Mouse (Mus musculus) limb, embryonic 15.5 days (tissue): ENCODE measurements around the gene Chrdl2. TPM values are rescaled to one million over a fixed set of nuclear protein-coding genes. Genes with fewer than 3 reads are reported as not detected.
A peak's percentile ranks its signal among the peaks of the same experiment; 100 is the strongest.
"Not testable (repeated sequence)": the region's sequence is repeated elsewhere in the genome, so short reads cannot be mapped to it uniquely, and the experiment has no call there.

Experiments
- ATAC-seq: fragments of 200-750 bp; cut with Nextera tagmentation; 2 replicates; pipeline ENCODE4 v1.8.0; 2017; ENCODE audit warnings: low read depth, moderate TSS enrichment; ENCODE audit not compliant: insufficient number of reproducible peaks, low FRiP score, low TSS enrichment
- H3K27ac ChIP-seq: fragments of 300-500 bp; sonication (generic); 2 replicates; pipeline ENCODE4 v1.5.1; 2015; ENCODE audit warnings: moderate library complexity, mild to moderate bottlenecking, inconsistent platforms
- H3K27me3 ChIP-seq: fragments of 300-500 bp; sonication (generic); 2 replicates; pipeline ENCODE4 v1.6.1; 2015; ENCODE audit warnings: inconsistent platforms
- H3K36me3 ChIP-seq: fragments of 300-500 bp; sonication (generic); 2 replicates; pipeline ENCODE4 v1.6.1; 2015; ENCODE audit warnings: inconsistent platforms
- H3K4me1 ChIP-seq: fragments of 300-500 bp; sonication (generic); 2 replicates; pipeline ENCODE4 v1.6.1; 2015; ENCODE audit warnings: inconsistent platforms
- H3K4me2 ChIP-seq: fragments of 300-500 bp; sonication (generic); 2 replicates; pipeline ENCODE4 v1.6.1; 2015; ENCODE audit warnings: mild to moderate bottlenecking, inconsistent platforms
- H3K4me3 ChIP-seq: fragments of 300-500 bp; sonication (generic); 2 replicates; pipeline ENCODE4 v1.5.1; 2015; ENCODE audit warnings: mild to moderate bottlenecking, inconsistent platforms
- H3K9ac ChIP-seq: fragments of 300-500 bp; sonication (generic); 2 replicates; pipeline ENCODE4 v1.6.1; 2015; ENCODE audit warnings: inconsistent platforms
- H3K9me3 ChIP-seq: fragments of 300-500 bp; sonication (generic); 2 replicates; pipeline ENCODE4 v1.6.1; 2016; ENCODE audit warnings: inconsistent platforms
- WGBS: fragments of 180-500 bp; shearing (Covaris S2); methylation state at CpG from one replicate; pipeline ENCODE4 v1.1.7; 2015; 5-methylcytosine and 5-hydroxymethylcytosine counted together
- polyA plus RNA-seq: library from polyadenylated mRNA; unstranded; fragments of >200 nt; fragmentation: Nextera tagmentation; extraction: Ambion mirVana; gene quantifications from 2 replicates; pipeline ENCODE4 v1.2.1, GENCODE M21; 2015

Chrdl2 gene
- 1.3 and 1.8 TPM in 2 replicates for polyA plus RNA-seq

- H3K27ac ChIP-seq = no peak within 1 kb of the TSS
- peak within 1 kb of the TSS; percentile 41; the same call in 1 of the 2 replicates for H3K9ac ChIP-seq
- H3K36me3 ChIP-seq = no peaks in the 10 kb centered on the region
- H3K4me2 ChIP-seq = peak within 1 kb of the TSS; percentile 98
- H3K4me1 ChIP-seq = peaks cover 16% of the 10 kb centered on the region; the same call in 1 of the 2 replicates
- peaks cover 68% of the 10 kb centered on the region for H3K27me3 ChIP-seq
- no peaks in the 10 kb centered on the region for H3K9me3 ChIP-seq
- no peak for ATAC-seq
- H3K4me3 ChIP-seq = peak within 1 kb of the TSS; percentile 48
- under 1% methylated on average over 29 of the region's 44 CpGs for WGBS
Measured at GRCm38 (mm10) chr7:100005790-100006189, at the start of gene Chrdl2. TSS of gene Chrdl2 (plus strand) at chr7:100006172.

DNA sequence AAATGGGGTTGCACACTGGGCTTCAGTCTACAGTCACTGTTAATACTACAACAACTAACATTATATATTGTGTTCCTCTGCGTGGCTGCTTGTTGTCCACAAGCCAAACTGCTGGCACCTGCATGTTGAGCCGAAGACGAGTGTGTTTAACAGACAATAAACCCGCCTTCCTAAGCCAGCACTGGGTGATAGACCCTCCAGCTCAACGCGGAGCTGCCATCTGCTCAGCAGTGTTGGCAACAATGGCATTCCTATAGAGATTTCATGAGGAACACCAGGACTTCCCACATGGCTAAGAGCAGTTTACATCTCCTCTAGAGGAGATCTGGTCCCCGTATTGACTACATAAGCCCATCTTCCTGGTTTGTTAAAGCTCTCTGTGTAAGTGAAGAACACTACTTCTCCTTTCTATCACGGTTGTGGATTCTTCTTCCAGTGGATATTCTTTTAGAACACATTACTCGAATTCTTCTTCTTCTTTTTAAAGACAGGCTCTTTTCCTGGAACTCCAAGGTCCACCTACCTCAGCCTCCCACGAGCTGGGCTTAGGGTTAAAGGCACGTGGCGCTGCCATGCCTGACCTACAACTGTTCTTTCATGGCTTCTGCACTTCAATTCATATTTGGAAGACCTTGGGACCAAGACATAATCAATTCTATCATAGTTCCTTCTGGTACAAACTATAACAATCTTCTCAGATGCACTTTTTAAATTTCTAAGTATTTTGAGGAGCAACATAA is 48.6 kb upstream of the Chrdl2 start:
- ATAC-seq = no peak
- H3K4me1 ChIP-seq = peaks cover 9% of the 10 kb centered on the region; the same call in 1 of the 2 replicates
- 73% methylated on average over 12 of the region's 12 CpGs for WGBS
- H3K4me2 ChIP-seq = no peak overlapping the region
- no peaks in the 10 kb centered on the region for H3K9me3 ChIP-seq
- H3K4me3 ChIP-seq = no peak overlapping the region
- no peak overlapping the region for H3K9ac ChIP-seq
- no peak overlapping the region for H3K27ac ChIP-seq
- no peaks in the 10 kb centered on the region for H3K36me3 ChIP-seq
- no peaks in the 10 kb centered on the region for H3K27me3 ChIP-seq

GRCm38 (mm10) chr7:99960571-99960970 is 45.4 kb upstream of the Chrdl2 start:
- not testable (repeated sequence) for ATAC-seq

DNA sequence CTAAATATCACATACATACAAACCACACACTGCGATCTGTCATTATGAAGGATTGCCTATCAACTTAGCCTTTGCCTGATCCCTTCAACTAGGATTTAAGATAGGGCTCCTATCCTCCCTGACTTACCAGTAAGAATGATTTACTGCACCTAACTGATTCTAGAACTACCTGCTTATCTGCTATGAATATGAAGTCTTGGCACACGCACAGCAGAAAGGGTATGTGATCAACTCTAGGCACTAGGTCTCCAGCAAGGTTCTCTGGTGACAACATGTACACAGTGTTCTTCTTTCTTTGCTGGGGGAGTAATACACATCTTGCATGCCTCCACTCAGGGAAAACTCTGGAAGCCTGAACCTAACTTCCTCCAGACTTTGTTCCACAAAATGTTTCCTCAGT is 44.5 kb upstream of the Chrdl2 start:
- Histone ChIP-seq H3K9me3 (no peaks in the 10 kb centered on the region), H3K9ac (no peak overlapping the region), H3K36me3 (no peaks in the 10 kb centered on the region), H3K4me1 (peaks cover 30% of the 10 kb centered on the region), H3K27me3 (no peaks in the 10 kb centered on the region), H3K27ac (no peak overlapping the region), H3K4me2 (no peak overlapping the region), H3K4me3 (no peak overlapping the region)
- ATAC-seq = no peak
- WGBS = 84% methylated on average over 2 of the region's 2 CpGs

More at GRCm38 (mm10) chr7:99960571-99960970, 45.4 kb upstream of the Chrdl2 start:
- H3K9me3 ChIP-seq, H3K4me2 ChIP-seq, H3K9ac ChIP-seq, H3K27ac ChIP-seq, H3K36me3 ChIP-seq, H3K27me3 ChIP-seq, H3K4me3 ChIP-seq: not testable (repeated sequence)
- WGBS = 75% methylated on average over 2 of the region's 2 CpGs
- H3K4me1 ChIP-seq = peaks cover 22% of the 10 kb centered on the region

- no peak overlapping the region for H3K9ac ChIP-seq
- no peak for ATAC-seq
- no peak overlapping the region for H3K4me2 ChIP-seq
- WGBS = 50% methylated on average over 8 of the region's 8 CpGs
- H3K36me3 ChIP-seq = no peaks in the 10 kb centered on the region
- H3K27me3 ChIP-seq = no peaks in the 10 kb centered on the region
- no peak overlapping the region for H3K27ac ChIP-seq
- H3K9me3 ChIP-seq = no peaks in the 10 kb centered on the region
- no peak overlapping the region; the same call in 1 of the 2 replicates for H3K4me3 ChIP-seq
- H3K4me1 ChIP-seq = peaks cover 30% of the 10 kb centered on the region
Measured at GRCm38 (mm10) chr7:99962536-99963236, 43.3 kb upstream of the Chrdl2 start.

GRCm38 (mm10) chr7:99963237-99963860 is 42.6 kb upstream of the Chrdl2 start:
- peaks cover 30% of the 10 kb centered on the region for H3K4me1 ChIP-seq
- 78% methylated on average over 3 of the region's 3 CpGs for WGBS
- no peak overlapping the region for H3K9ac ChIP-seq
- no peaks in the 10 kb centered on the region for H3K36me3 ChIP-seq
- no peaks in the 10 kb centered on the region for H3K27me3 ChIP-seq
- ATAC-seq = no peak
- H3K4me3 ChIP-seq = no peak overlapping the region
- no peak overlapping the region for H3K4me2 ChIP-seq
- no peaks in the 10 kb centered on the region for H3K9me3 ChIP-seq
- no peak overlapping the region for H3K27ac ChIP-seq

DNA sequence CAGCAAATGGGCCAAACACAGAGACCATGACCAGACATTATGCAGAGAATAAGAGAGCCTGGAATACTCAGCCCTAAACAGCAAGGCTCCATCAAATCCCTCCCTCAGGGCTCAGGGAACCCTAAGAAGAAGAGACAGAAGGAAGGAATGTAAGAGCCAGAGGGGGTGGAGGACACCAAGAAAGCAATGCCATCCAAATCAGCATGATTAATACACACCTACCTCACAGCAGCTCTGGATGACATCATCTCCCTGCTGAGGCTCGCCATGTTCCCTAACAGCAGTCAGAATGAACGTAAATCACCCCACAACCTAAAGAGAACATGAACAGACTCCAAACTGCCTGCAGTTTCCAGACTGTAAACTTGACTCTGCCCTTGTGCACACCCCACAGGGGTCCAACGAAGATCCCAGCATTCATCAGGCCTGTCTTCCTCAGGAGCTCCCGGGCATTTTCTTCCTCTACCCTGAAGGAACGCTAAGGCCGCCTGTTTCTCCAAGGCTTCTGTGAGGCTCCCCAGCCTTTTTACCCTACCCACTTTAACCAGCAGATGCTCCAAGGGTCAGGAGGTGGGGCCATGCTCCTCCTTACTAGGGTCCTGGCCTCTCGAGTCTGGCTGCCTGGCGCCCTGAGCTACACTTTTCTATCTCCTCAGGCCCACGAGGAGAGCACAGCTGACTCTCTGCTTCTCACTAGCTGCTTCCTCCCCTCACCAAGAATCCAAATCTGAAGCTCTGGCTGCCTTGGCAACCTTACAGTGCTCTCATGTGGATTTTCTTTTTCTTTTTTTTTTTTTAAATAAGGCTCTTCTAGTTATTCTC is 40.7 kb upstream of the Chrdl2 start:
- Histone ChIP-seq H3K9ac (0 out of 2 replicates have a peak overlapping the region, but pooled peaks have one; percentile 14), H3K9me3 (no peaks in the 10 kb centered on the region), H3K4me3 (no peak overlapping the region), H3K27ac (peak overlapping the region; percentile 86), H3K27me3 (no peaks in the 10 kb centered on the region), H3K4me2 (peak overlapping the region; percentile 25; the same call in 1 of the 2 replicates), H3K4me1 (peaks cover 30% of the 10 kb centered on the region), H3K36me3 (no peaks in the 10 kb centered on the region)
- 14% methylated on average over 9 of the region's 9 CpGs for WGBS
- ATAC-seq = no peak

GRCm38 (mm10) chr7:99966011-99966721 is 39.8 kb upstream of the Chrdl2 start:
- H3K4me1 ChIP-seq = peaks cover 31% of the 10 kb centered on the region
- no peak overlapping the region for H3K4me3 ChIP-seq
- H3K27me3 ChIP-seq = no peaks in the 10 kb centered on the region
- no peak overlapping the region for H3K4me2 ChIP-seq
- no peak overlapping the region for H3K9ac ChIP-seq
- no peaks in the 10 kb centered on the region for H3K9me3 ChIP-seq
- 49% methylated on average over 9 of the region's 9 CpGs for WGBS
- H3K27ac ChIP-seq = 0 out of 2 replicates have a peak overlapping the region, but pooled peaks have one; percentile 38
- no peak for ATAC-seq
- H3K36me3 ChIP-seq = no peaks in the 10 kb centered on the region

DNA sequence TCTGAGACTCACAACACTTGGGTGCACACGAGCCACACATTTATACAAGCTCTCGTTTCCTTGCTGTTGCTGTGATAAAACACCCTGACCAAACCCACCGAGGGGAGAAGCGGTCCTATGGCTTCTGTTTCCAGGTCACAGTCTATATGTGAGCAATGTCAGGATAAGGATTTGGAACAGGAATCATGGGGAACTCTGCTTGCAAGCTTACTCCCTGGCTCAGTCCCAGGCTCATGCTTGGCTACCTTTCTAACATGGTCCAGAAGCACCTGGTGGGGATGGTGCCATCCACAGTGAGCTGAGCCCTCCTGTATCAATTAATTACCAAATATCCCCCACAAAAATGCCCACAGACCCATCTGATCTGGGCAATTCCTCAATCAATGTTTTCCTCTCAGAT is 36.8 kb upstream of the Chrdl2 start:
- 73% methylated on average over 4 of the region's 4 CpGs for WGBS
- ATAC-seq = no peak

DNA sequence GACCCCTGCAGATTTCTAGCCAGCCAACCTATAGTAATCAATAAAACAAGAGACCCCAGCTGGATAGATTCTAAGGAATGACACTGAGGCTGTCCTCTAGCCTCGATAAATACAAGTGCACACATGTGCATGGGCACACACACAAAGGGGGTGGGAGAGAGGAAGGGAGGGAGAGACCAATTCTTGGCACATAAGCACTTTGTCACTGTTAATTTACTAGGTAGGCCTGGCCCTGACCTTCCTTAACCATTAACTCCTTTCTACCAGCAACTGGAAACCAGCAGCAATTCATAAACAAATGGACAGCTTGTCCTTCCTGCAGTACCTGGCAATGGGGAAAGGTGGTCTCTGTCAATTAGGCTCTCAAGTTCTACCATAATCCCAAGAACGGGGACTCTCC is 34.0 kb upstream of the Chrdl2 start:
- 70% methylated on average over 2 of the region's 2 CpGs for WGBS
- H3K4me2 ChIP-seq = no peak overlapping the region
- peaks cover 12% of the 10 kb centered on the region for H3K4me1 ChIP-seq
- H3K9me3 ChIP-seq = no peaks in the 10 kb centered on the region
- no peaks in the 10 kb centered on the region for H3K36me3 ChIP-seq
- no peaks in the 10 kb centered on the region for H3K27me3 ChIP-seq
- H3K9ac ChIP-seq = no peak overlapping the region
- no peak overlapping the region for H3K27ac ChIP-seq
- no peak for ATAC-seq
- H3K4me3 ChIP-seq = no peak overlapping the region

More for the DNA sequence above, 36.8 kb upstream of the Chrdl2 start:
- Histone ChIP-seq H3K4me1 (peaks cover 32% of the 10 kb centered on the region), H3K4me3 (no peak overlapping the region), H3K27me3 (no peaks in the 10 kb centered on the region), H3K27ac (no peak overlapping the region), H3K36me3 (no peaks in the 10 kb centered on the region), H3K9me3 (no peaks in the 10 kb centered on the region), H3K4me2 (no peak overlapping the region), H3K9ac (no peak overlapping the region)

DNA sequence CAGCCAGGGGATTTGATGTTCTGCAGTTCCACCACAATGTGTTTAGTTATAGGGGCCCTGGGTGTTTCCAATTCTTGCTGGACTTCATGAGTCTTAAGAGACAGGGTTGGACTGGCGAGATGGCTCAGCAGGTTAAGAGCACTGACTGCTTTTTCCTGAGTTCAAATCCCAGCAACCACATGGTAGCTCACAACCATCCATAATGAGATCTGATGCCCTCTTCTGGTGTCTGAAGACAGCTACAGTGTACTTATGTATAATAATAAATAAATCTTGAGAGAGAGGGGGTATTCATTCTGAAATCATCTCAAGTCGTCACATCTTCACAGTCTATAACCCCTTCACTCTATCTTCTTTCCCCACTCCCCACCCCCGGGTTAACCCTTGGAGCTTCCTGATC is 33.1 kb upstream of the Chrdl2 start:
- ATAC-seq, H3K9ac ChIP-seq, H3K4me3 ChIP-seq, H3K27ac ChIP-seq, H3K4me2 ChIP-seq, H3K9me3 ChIP-seq, H3K36me3 ChIP-seq, H3K27me3 ChIP-seq: not testable (repeated sequence)
- WGBS = 79% methylated on average over 3 of the region's 3 CpGs
- peaks cover 12% of the 10 kb centered on the region for H3K4me1 ChIP-seq
